Mouse (Mus musculus) erythroblast, adult 5-6 weeks (primary cell): ENCODE measurements around the gene Lgi4. TPM values are rescaled to one million over a fixed set of nuclear protein-coding genes. Genes with fewer than 3 reads are reported as not detected.

ENCODE experiments used
- ATAC-seq: replicated peaks from 2 replicates; pipeline ENCODE4 v1.8.0; 2016; ENCODE audit warnings: moderate number of reproducible peaks, mild to moderate bottlenecking, moderate TSS enrichment, inconsistent platforms; ENCODE audit not compliant: poor library complexity, low FRiP score, severe bottlenecking
- total RNA-seq, 2 experiments: library from RNA; stranded (forward) in 1 of 2; stranded (reverse) in 1 of 2; fragments of 150-400 nt in 1 of 2; fragments of 200-764, 138-1000 nt in 1 of 2; gene quantifications; 2 replicates each; pipeline versions ENCODE4 v1.2.3 to v1.2.4; 2015 to 2017; ENCODE audit warnings: low replicate concordance in 2 of 2

Gene Lgi4
- total RNA-seq, 2 experiments from 2014 or later: not detected

DNA sequence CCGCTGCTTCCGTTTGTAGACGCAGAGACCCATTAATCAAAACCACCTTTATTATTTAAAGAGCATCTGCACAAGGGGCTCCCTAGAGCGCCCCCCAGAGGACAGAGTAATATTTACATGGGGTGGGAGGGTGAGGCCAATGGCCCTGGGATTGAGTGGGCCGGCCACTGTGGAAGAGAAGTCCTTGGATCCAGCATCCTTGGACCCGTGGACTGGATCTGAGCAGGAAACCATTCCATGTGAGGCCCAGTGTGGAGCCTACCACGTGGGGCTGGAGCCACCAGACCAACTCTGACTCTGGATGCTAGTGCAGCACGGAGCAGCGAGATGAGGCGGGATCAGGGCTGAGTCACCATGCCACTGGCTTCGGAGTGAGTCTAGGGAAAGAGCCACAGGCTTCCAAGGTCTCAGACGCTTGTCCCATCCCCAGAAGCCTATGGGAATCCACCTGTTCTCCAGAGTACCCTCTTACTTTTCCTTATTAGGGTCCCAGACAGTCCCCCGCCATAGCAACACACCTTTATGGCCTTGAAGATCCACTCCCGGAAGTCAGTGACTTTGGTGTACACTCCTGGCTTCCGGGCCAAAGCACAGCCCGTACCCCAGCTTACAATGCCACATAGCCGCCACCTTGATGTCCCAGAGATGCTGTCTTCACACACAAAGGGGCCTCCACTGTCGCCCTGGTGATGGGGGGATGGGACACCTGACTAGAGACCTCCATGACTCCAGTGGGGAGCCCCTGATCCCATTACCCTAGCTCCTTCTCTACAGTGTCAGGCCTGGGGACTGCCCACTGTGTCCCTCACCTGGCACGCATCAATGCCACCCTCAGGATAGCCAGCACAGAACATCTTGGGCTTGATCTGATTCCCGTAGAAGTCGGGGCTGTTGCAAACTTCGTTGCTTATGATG, 39.8 kb downstream of the Lgi4 start:
- no peak for ATAC-seq

DNA sequence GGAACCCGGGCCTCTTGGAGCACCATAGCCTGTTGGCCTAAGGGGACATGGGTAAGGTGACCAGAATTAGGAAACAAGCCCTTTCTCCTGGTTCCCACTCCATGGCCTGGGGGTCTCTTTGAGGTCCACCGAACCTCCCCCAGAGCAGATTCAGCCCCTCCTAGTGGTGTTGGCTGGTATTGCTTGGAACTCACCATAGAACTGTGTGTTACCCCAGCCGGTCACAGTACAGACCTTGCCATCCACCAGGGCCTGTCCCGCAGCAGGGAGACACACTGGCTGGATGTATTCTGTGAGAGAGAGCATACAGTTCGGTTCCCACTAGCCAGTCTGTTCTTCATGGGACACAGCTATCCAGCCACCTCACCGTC, 40.5 kb downstream of the Lgi4 start:
- ATAC-seq: no peak

GRCm38 (mm10) chr7:31100786-31101185, 41.6 kb downstream of the Lgi4 start:
- ATAC-seq: no peak

DNA sequence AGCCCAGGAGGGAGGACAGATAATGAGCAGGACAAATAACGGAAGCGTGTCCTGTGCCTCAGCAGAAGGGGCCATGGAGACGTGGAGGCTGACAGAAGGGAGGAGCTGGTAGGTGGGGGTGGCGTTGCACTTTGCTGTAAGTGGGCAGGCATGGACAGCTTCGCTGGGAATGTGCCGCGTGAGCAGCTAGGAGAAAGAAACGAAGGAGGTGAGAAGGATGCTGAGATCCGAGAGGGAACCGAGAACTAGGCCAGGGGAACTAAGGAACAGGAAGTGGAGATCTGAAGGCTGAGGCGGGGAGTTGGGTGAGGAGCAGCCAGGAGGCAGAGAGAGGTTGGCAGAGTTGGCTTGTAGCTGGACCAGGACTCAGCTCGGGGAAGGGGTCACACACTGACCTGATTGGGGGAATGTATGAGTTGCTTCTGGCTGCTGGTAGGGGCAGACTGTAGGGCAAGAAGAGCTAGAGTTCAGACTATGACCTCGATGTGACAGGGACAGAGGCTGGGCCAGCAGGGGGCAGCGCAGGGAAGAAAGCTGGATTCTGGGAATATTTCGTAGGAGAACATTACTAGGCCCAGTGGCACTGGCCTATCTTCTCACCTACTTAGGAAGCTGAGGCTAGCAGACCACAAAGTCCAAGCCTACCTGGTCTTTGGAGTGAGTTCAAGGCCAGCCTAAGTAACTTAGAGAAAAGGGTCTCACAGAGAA, 46.1 kb downstream of the Lgi4 start:
- ATAC-seq: no peak

DNA sequence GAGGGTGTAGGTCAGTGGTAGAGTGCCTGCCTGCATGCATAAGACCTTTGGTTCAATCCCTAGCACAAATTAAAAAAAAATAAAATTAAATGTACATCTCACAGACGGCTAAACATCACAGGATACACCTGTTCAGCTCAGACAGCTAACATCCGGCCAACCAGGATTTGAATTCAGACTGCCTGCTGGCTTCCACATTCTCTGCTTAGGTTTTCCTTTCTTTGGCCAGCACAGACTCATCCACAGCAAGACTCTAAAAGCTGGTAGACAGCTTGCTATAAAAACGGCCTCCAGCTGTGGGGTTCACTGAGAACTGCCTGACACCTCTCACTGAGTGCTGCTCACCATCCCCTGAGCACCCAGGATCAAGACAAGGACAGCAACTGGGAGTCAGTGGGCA, 47.0 kb downstream of the Lgi4 start:
- ATAC-seq: no peak

- no peak for ATAC-seq
Measured at GRCm38 (mm10) chr7:31107781-31108180, 48.6 kb downstream of the Lgi4 start.

GRCm38 (mm10) chr7:31109091-31109490, 49.9 kb downstream of the Lgi4 start:
- no peak for ATAC-seq

GRCm38 (mm10) chr7:31109796-31110195, 50.7 kb downstream of the Lgi4 start:
- no peak; the same call in 1 of the 2 replicates for ATAC-seq

GRCm38 (mm10) chr7:31110861-31111385, 51.8 kb downstream of the Lgi4 start:
- ATAC-seq: no peak

- ATAC-seq: no peak
Measured at GRCm38 (mm10) chr7:31112036-31112435, 52.9 kb downstream of the Lgi4 start.

GRCm38 (mm10) chr7:31113800-31114199, 54.7 kb downstream of the Lgi4 start:
- no peak for ATAC-seq

- no peak for ATAC-seq
Measured at GRCm38 (mm10) chr7:31114646-31115045, 55.5 kb downstream of the Lgi4 start.

GRCm38 (mm10) chr7:31115182-31115581, 56.0 kb downstream of the Lgi4 start, which contains the start of gene Hpn:
Gene Hpn (minus strand): TSS chr7:31115290.
- no peak for ATAC-seq

DNA sequence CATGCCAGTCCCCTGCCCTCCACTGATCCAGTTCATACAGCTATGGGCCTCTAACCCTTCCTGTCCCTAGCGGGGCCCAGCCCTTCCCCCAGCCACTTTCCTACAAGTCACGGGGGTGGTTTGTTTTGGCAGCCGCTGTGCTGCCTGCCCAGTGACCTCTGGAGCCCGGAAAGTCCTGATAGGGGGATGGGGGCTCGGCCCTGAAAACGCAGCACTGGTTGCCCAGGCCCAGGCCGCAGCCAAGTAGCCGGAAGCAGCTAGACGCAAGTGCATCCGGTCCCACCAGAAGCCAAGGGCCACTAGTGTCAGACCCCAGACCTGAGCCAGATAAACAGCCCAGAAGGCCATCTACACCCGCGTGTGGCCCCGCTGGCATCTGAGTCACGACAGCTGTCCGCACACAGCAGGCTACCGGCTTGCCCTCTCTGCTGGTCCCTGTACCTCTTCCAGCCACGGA, 56.5 kb downstream of the Lgi4 start:
- ATAC-seq: no peak

DNA sequence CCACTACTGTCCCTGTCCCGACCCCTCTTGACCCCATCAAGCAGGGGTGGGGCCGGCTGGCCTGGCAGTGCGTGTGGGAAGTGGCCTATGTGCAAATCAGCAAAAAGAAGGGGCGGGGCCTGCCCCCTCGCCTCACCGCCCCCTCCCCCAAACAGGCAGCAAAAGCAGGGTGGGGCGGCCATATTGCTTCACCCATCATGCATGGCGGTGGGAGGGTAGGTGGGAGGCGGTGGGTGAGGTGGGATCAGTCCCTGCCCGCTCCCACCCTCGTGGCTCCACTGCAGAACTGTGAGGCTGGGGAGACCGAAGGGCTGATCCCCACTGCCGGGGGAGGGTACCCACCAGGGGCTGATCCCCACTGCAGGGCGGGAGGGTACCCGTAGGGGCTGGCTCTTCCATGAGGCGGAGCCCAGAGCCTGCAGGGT, 57.6 kb downstream of the Lgi4 start:
- no peak for ATAC-seq

DNA sequence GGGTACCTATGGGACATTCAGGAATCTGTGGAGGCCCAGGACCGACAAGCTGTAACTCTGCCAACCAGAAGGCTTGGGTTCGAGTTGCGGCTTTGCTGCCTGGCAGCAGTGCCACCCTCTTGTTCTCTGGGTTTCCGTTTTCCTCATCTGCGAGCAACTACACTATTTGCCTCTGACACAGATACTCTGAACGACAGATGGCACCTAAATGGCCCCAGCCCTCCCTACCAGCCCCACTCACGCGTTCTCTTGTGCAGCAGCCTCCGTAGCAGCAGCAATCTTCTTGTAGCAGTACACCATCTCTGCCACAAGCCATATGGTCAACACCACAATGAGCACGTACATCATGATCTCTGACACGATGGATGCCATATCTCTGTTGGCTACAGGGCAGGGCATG, 58.3 kb downstream of the Lgi4 start:
- no peak for ATAC-seq

GRCm38 (mm10) chr7:31118486-31118885, 59.3 kb downstream of the Lgi4 start:
- ATAC-seq: no peak

- ATAC-seq: no peak
Measured at GRCm38 (mm10) chr7:31119556-31119955, 60.4 kb downstream of the Lgi4 start.
